Mouse (Mus musculus): Measurements from ENCODE around the gene Gm9008. TPM values are rescaled to one million over a fixed set of nuclear protein-coding genes. Genes with fewer than 3 reads are reported as not detected.

Gene Gm9008
- 1 to 10 TPM; 7.9 to 9.2 TPM for total RNA-seq (2023)

GRCm38 (mm10) chr6:76497054-76497835 is at the start of gene Gm9008:
TSS of gene Gm9008 (minus strand) at chr6:76497784.

